Mouse (Mus musculus) limb, embryonic 14.5 days (tissue): ENCODE measurements around the gene Hspa1b. TPM values are rescaled to one million over a fixed set of nuclear protein-coding genes. Genes with fewer than 3 reads are reported as not detected.

Source experiments
- ATAC-seq: fragments of 200-750 bp; cut with Nextera tagmentation; 2 replicates; pipeline ENCODE4 v1.8.0; 2017; ENCODE audit warnings: low read depth, moderate number of reproducible peaks, moderate TSS enrichment; ENCODE audit not compliant: low FRiP score
- DNase-seq: peaks from one replicate; pipeline ENCODE4 v3.0.0-alpha.2; 2015; ENCODE audit warnings: low spot score
- H3K27ac ChIP-seq: fragments of 300-500 bp; sonication (generic); replicated peaks from 2 replicates; pipeline ENCODE4 v1.5.1; 2014; ENCODE audit warnings: low read depth, mild to moderate bottlenecking, low read length, moderate library complexity, mixed read lengths
- H3K27me3 ChIP-seq: fragments of 300-500 bp; sonication (generic); 2 replicates; pipeline ENCODE4 v1.6.1; 2014; ENCODE audit warnings: low read length, mixed read lengths; ENCODE audit not compliant: control insufficient read depth, insufficient read depth
- H3K36me3 ChIP-seq: fragments of 300-500 bp; sonication (generic); 2 replicates; pipeline ENCODE4 v1.6.1; 2014; ENCODE audit warnings: mild to moderate bottlenecking, low read length, moderate library complexity, mixed read lengths; ENCODE audit not compliant: control insufficient read depth, insufficient read depth
- H3K4me1 ChIP-seq: fragments of 300-500 bp; sonication (generic); 2 replicates; pipeline ENCODE4 v1.6.1; 2014; ENCODE audit warnings: antibody characterized with exemption, low read length, mixed read lengths; ENCODE audit not compliant: control insufficient read depth, insufficient read depth
- H3K4me2 ChIP-seq: fragments of 300-500 bp; sonication (generic); replicated peaks from 2 replicates; pipeline ENCODE4 v1.6.1; 2014; ENCODE audit warnings: low read depth, mild to moderate bottlenecking, low read length, moderate library complexity; ENCODE audit not compliant: severe bottlenecking
- H3K4me3 ChIP-seq: fragments of 300-500 bp; sonication (generic); replicated peaks from 2 replicates; pipeline ENCODE4 v1.5.1; 2014; ENCODE audit warnings: low read length
- H3K9ac ChIP-seq: fragments of 300-500 bp; sonication (generic); 2 replicates; pipeline ENCODE4 v1.6.1; 2014; ENCODE audit warnings: mild to moderate bottlenecking, low read depth, low read length, moderate library complexity; ENCODE audit not compliant: severe bottlenecking
- H3K9me3 ChIP-seq: fragments of 300-500 bp; sonication (generic); 2 replicates; pipeline ENCODE4 v1.6.1; 2016; ENCODE audit warnings: low read length; ENCODE audit not compliant: control insufficient read depth
- POLR2A ChIP-seq: fragments of 200-500 bp; IDR thresholded peaks from 2 replicates; pipeline ENCODE4 v1.8.0; 2012; ENCODE audit warnings: inconsistent platforms, mild to moderate bottlenecking, moderate library complexity, borderline replicate concordance; ENCODE audit not compliant: insufficient read depth, insufficient read length; ENCODE audit errors: extremely low read depth
- WGBS: fragments of 180-500 bp; shearing (Covaris S2); extraction: QIAGEN DNeasy Blood & Tissue Kit; methylation state at CpG from one replicate; pipeline ENCODE4 v1.1.7; 2014; 5-methylcytosine and 5-hydroxymethylcytosine counted together
- polyA plus RNA-seq, 2 experiments: library from polyadenylated mRNA; depleted of rRNA in 1 of 2; stranded (reverse) in 1 of 2; unstranded in 1 of 2; fragments of >200 nt; fragmentation: Nextera tagmentation in 1 of 2; extraction: Ambion mirVana in 1 of 2; gene quantifications; 2 replicates each; pipeline versions ENCODE4 v1.2.1 to v1.2.3; 2012 to 2014

Hspa1b gene
- polyA plus RNA-seq, 2 experiments = 2.2 to 25.6 TPM

DNA sequence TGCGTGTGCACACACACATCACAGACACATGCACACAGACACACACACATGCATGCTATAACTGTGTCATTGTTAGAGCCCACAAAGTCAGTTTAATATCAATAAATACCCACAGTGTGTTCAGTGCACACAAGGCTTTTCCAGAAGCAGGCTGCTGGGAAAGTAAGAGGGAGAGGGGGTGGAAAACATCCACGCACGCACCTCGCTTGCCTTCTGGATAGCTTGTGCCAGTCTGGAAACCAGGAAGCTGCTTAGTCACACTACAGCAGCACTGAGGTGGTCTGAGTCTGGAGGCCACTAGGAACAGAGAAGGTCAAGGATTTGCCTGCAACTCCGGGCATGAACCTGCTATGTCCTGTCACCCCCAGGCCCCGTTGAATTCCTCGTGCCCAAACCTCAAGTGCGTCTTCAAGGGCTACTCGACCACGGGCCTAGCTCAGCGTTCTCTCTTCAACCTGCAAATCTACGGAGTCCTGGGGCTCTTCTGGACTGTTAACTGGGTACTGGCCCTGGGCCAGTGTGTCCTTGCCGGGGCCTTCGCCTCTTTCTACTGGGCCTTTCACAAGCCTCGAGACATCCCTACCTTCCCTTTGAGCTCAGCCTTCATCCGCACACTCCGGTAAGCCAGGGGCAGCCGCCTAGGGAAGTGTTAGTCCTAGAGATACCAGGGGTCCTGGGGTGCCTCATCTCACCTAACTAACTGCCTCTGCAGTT is 31.6 kb downstream of the Hspa1b start:
- Histone ChIP-seq H3K27ac (no peak overlapping the region), H3K4me3 (no peak overlapping the region), H3K27me3 (no peaks in the 10 kb centered on the region), H3K4me2 (no peak overlapping the region), H3K9me3 (no peaks in the 10 kb centered on the region), H3K9ac (no peak overlapping the region), H3K36me3 (no peaks in the 10 kb centered on the region), H3K4me1 (peaks cover 5% of the 10 kb centered on the region)
- DNase-seq (no peak), ATAC-seq (no peak)
- 84% methylated on average over 18 of the region's 18 CpGs for WGBS
- TF ChIP-seq POLR2A = no peak

DNA sequence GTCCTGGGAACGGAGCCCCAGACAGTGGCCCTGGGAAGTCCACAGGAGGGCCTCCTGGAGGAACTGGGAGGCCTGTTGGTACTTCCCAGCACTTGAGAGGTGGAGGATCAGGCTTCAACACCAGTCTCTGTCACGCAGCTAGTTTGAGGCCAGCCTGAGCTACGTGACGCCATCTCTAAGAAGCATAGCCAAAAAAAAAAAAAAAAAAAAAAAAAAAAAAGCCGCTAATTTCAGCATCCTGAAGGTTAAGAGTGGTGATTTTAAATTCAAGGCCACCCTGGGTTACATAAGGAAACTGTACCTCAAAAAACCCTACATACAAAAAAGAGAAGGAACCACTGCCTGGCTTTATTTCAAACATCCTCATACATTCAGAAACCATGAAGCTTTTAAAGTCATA is 34.8 kb downstream of the Hspa1b start:
- ATAC-seq = no peak
- Histone ChIP-seq H3K4me1 (no peaks in the 10 kb centered on the region; the same call in 1 of the 2 replicates), H3K36me3 (no peaks in the 10 kb centered on the region), H3K27ac (no peak overlapping the region), H3K9ac (no peak overlapping the region), H3K4me2 (no peak overlapping the region), H3K9me3 (no peaks in the 10 kb centered on the region), H3K27me3 (no peaks in the 10 kb centered on the region), H3K4me3 (no peak overlapping the region)
- DNase-seq = no peak
- TF ChIP-seq POLR2A = no peak
- WGBS = 72% methylated on average over 5 of the region's 5 CpGs

- Histone ChIP-seq H3K9me3 (no peaks in the 10 kb centered on the region), H3K27me3 (no peaks in the 10 kb centered on the region), H3K9ac (no peak overlapping the region), H3K27ac (no peak overlapping the region), H3K4me1 (no peaks in the 10 kb centered on the region; the same call in 1 of the 2 replicates), H3K4me3 (no peak overlapping the region), H3K36me3 (no peaks in the 10 kb centered on the region), H3K4me2 (no peak overlapping the region)
- ATAC-seq (no peak), DNase-seq (no peak)
- TF ChIP-seq POLR2A = no peak
- 47% methylated on average over 6 of the region's 6 CpGs for WGBS
Measured at GRCm38 (mm10) chr17:34922939-34923338, 36.1 kb downstream of the Hspa1b start.

GRCm38 (mm10) chr17:34917188-34917587 is 41.9 kb downstream of the Hspa1b start:
- no peak overlapping the region for H3K4me2 ChIP-seq
- no peak overlapping the region for H3K4me3 ChIP-seq
- ATAC-seq = no peak
- no peaks in the 10 kb centered on the region; the same call in 1 of the 2 replicates for H3K4me1 ChIP-seq
- H3K36me3 ChIP-seq = peaks cover 19% of the 10 kb centered on the region
- no peaks in the 10 kb centered on the region for H3K9me3 ChIP-seq
- TF ChIP-seq POLR2A = no peak
- H3K27ac ChIP-seq = no peak overlapping the region
- no peaks in the 10 kb centered on the region for H3K27me3 ChIP-seq
- 77% methylated on average over 9 of the region's 9 CpGs for WGBS
- no peak overlapping the region for H3K9ac ChIP-seq
- DNase-seq = no peak

DNA sequence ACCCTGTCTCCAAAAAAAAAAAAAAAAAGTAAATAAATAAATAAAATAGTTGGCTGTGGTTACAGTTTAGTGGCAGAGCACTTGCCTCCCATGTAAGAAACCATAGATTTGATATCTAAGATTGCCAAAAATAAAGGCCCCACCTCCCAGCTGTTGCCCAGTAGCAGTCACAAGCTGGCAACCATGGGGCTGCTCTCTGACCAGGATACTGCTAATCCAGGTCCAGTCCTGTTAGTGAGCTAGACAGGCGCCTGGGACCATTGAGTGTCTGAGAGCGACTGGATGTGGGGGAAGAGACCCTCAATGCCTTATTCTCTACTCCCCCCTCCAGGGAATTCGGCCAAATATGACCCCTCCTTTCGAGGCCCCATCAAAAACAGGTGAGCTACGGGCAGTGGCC is 42.7 kb downstream of the Hspa1b start:
- Histone ChIP-seq H3K4me2 (no peak overlapping the region), H3K36me3 (peaks cover 28% of the 10 kb centered on the region), H3K9me3 (no peaks in the 10 kb centered on the region), H3K27ac (no peak overlapping the region), H3K9ac (no peak overlapping the region), H3K4me1 (no peaks in the 10 kb centered on the region; the same call in 1 of the 2 replicates), H3K27me3 (no peaks in the 10 kb centered on the region), H3K4me3 (no peak overlapping the region)
- no peak for TF ChIP-seq POLR2A
- WGBS = 76% methylated on average over 5 of the region's 5 CpGs
- no peak for ATAC-seq
- no peak for DNase-seq
